Mouse (Mus musculus): ENCODE data around the gene Sorbs2. TPM values are rescaled to one million over a fixed set of nuclear protein-coding genes. Genes with fewer than 3 reads are reported as not detected.

Gene Sorbs2
- polyA plus RNA-seq, 1 experiment from 2014 or later, result 81.5 TPM

DNA sequence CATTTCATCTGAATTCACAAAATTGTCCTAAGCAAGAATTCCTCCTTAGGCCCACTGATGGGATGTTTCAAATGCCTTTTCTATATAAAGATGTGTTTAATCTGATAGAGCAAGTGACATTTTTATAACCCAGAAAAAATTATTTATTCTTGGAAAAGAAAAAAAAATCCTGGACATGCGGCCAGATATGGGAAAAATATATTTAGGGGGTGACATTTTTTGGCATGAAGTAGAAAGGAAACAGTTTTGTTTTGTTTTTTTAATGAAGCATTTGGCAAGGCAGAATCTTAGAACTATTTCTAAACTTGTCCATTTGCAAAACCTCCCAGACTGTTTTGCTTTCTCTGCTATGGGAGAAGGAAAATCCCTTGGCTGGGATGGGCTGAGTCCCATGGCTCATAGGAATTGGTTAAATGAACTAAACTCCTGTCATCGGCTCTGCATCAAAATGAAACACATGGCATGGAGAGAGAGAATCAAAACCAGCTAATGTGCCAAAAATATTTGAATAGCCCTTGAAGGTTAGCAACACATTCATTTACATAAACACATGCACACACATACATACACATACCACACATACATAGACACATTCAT is 182.1 kb downstream of the Sorbs2 start:
- Histone ChIP-seq H3K27me3 (ENCODE audit: control insufficient read depth, insufficient read depth, low read length) (no peaks in the 10 kb centered on the region), H3K4me3 (replicated peaks; ENCODE audit: low read depth, low read length) (no peak overlapping the region), H3K9me3 (ENCODE audit: control insufficient read depth, low read length) (0 out of 2 replicates have a peak, but pooled peaks cover 5% of the 10 kb centered on the region), H3K27ac (replicated peaks; ENCODE audit: low read depth, low read length) (no peak overlapping the region), H3K36me3 (ENCODE audit: control insufficient read depth, insufficient read depth, low read length) (no peaks in the 10 kb centered on the region), H3K4me2 (ENCODE audit: low read length) (no peak overlapping the region), H3K9ac (replicated peaks; ENCODE audit: low read length) (no peak overlapping the region), H3K4me1 (ENCODE audit: control insufficient read depth, insufficient read depth, low read length) (peaks cover 4% of the 10 kb centered on the region; the same call in 1 of the 2 replicates)
- DNase-seq (no peak), ATAC-seq (ENCODE audit: low FRiP score, low TSS enrichment) (no peak)
- WGBS, result 83% methylated on average over 2 of the region's 2 CpGs

DNA sequence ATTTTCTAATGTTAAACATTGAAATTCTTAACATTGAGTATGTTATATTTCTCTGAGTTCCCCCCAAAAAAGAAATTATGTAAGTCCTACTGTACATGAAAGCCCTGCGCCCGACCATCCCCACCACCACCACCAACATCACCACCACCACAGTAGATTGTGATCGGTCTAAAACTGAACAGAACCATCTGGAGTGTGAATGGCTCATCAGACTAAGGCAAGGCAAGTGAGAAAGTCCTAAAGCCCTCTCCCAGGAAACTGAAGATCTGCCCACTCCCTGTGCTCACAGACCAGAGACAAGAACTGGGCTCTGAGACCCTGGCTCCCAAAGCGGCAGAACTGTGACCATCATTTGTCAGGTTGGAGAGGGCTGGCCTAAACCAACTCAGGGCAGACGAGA is 192.5 kb downstream of the Sorbs2 start:
- no peak for ATAC-seq (ENCODE audit: low FRiP score, low TSS enrichment)
- Histone ChIP-seq H3K27ac (replicated peaks; ENCODE audit: low read depth, low read length) (no peak overlapping the region), H3K9me3 (ENCODE audit: control insufficient read depth, low read length) (no peaks in the 10 kb centered on the region), H3K4me3 (replicated peaks; ENCODE audit: low read depth, low read length) (no peak overlapping the region), H3K9ac (replicated peaks; ENCODE audit: low read length) (no peak overlapping the region), H3K36me3 (ENCODE audit: control insufficient read depth, insufficient read depth, low read length) (no peaks in the 10 kb centered on the region; the same call in 1 of the 2 replicates), H3K27me3 (ENCODE audit: control insufficient read depth, insufficient read depth, low read length) (no peaks in the 10 kb centered on the region), H3K4me2 (ENCODE audit: low read length) (no peak overlapping the region), H3K4me1 (ENCODE audit: control insufficient read depth, insufficient read depth, low read length) (no peaks in the 10 kb centered on the region)
- no peak for DNase-seq
- WGBS, result 95% methylated on average over 5 of the region's 5 CpGs

DNA sequence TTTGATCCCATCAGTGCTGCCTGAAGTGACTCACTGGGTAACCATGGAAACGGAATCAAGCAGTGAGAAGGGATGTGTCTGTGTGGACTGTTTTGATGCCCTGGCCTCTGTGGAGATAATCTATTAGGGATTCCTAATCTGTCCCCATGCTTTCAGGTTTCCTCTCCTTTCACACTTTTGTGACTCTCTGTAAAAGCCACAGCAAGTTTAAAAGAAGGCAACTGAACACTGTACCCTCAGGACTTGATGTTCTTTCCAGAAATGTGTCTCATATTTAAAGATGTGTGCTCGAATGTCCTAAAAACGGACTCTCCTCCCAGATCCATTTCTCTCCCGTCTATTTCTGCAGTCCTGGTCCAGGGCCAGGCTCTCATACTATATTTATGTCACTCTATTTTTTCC is 196.1 kb downstream of the Sorbs2 start:
- H3K4me1 ChIP-seq (ENCODE audit: control insufficient read depth, insufficient read depth, low read length), result no peaks in the 10 kb centered on the region
- no peaks in the 10 kb centered on the region for H3K27me3 ChIP-seq (ENCODE audit: control insufficient read depth, insufficient read depth, low read length)
- no peaks in the 10 kb centered on the region; the same call in 1 of the 2 replicates for H3K36me3 ChIP-seq (ENCODE audit: control insufficient read depth, insufficient read depth, low read length)
- H3K9ac ChIP-seq (replicated peaks; ENCODE audit: low read length), result no peak overlapping the region
- ATAC-seq (ENCODE audit: low FRiP score, low TSS enrichment) (no peak), DNase-seq (peak; percentile 57)
- no peak overlapping the region for H3K27ac ChIP-seq (replicated peaks; ENCODE audit: low read depth, low read length)
- 47% methylated on average over 4 of the region's 4 CpGs for WGBS
- no peak overlapping the region for H3K4me2 ChIP-seq (ENCODE audit: low read length)
- H3K4me3 ChIP-seq (replicated peaks; ENCODE audit: low read depth, low read length), result no peak overlapping the region
- no peaks in the 10 kb centered on the region for H3K9me3 ChIP-seq (ENCODE audit: control insufficient read depth, low read length)

DNA sequence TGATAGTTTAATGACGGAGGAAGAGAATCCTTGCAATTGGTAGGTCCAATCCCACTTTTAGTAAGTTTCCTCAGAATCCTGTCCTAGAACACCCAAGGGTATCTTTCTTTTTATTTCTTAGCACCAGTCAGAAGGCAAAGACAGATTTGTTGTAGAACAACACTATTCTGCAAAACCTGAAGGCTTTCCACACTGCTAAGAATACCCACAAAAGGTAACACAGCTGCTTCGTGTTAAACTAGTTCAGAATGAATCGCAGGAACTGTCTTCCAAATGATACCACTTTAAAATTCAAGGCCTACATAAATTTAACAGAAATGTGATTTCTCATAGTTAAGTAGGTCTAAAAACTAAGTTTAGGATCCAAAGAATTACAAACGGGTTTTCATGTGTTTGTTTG is 201.5 kb downstream of the Sorbs2 start:
- no peak overlapping the region for H3K27ac ChIP-seq (replicated peaks; ENCODE audit: low read depth, low read length)
- no peak overlapping the region for H3K4me3 ChIP-seq (replicated peaks; ENCODE audit: low read depth, low read length)
- 88% methylated on average over 4 of the region's 4 CpGs for WGBS
- H3K36me3 ChIP-seq (ENCODE audit: control insufficient read depth, insufficient read depth, low read length), result no peaks in the 10 kb centered on the region
- DNase-seq (no peak), ATAC-seq (ENCODE audit: low FRiP score, low TSS enrichment) (no peak)
- no peak overlapping the region for H3K9ac ChIP-seq (replicated peaks; ENCODE audit: low read length)
- H3K4me1 ChIP-seq (ENCODE audit: control insufficient read depth, insufficient read depth, low read length), result no peaks in the 10 kb centered on the region; the same call in 1 of the 2 replicates
- H3K4me2 ChIP-seq (ENCODE audit: low read length), result no peak overlapping the region
- no peaks in the 10 kb centered on the region for H3K9me3 ChIP-seq (ENCODE audit: control insufficient read depth, low read length)
- no peaks in the 10 kb centered on the region for H3K27me3 ChIP-seq (ENCODE audit: control insufficient read depth, insufficient read depth, low read length)

DNA sequence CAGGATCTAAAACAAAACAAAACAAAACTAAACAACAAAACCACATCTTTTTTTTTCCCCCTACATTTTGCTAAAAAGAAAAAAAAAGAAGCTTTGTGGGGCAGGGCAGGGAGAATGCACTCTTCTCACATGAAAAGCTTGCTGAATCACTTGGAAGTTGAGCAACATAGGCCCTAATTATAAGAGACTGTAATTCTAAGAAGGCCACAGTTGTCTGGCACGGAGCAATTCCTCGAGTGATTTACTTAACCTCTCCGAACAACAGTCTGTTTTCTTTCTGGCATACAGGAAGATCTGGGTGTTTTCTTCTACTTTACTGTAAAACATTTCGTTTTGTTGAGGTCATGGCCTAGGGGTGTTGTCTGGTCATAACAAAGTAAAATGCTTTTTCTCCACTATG is 202.1 kb downstream of the Sorbs2 start:
- peaks cover 2% of the 10 kb centered on the region; the same call in 1 of the 2 replicates for H3K4me1 ChIP-seq (ENCODE audit: control insufficient read depth, insufficient read depth, low read length)
- 87% methylated on average over 4 of the region's 4 CpGs for WGBS
- DNase-seq, result no peak
- no peak for ATAC-seq (ENCODE audit: low FRiP score, low TSS enrichment)
- H3K27ac ChIP-seq (replicated peaks; ENCODE audit: low read depth, low read length), result no peak overlapping the region
- H3K27me3 ChIP-seq (ENCODE audit: control insufficient read depth, insufficient read depth, low read length), result no peaks in the 10 kb centered on the region
- H3K36me3 ChIP-seq (ENCODE audit: control insufficient read depth, insufficient read depth, low read length), result no peaks in the 10 kb centered on the region
- H3K4me2 ChIP-seq (ENCODE audit: low read length), result no peak overlapping the region
- no peak overlapping the region for H3K9ac ChIP-seq (replicated peaks; ENCODE audit: low read length)
- no peak overlapping the region for H3K4me3 ChIP-seq (replicated peaks; ENCODE audit: low read depth, low read length)
- no peaks in the 10 kb centered on the region for H3K9me3 ChIP-seq (ENCODE audit: control insufficient read depth, low read length)

DNA sequence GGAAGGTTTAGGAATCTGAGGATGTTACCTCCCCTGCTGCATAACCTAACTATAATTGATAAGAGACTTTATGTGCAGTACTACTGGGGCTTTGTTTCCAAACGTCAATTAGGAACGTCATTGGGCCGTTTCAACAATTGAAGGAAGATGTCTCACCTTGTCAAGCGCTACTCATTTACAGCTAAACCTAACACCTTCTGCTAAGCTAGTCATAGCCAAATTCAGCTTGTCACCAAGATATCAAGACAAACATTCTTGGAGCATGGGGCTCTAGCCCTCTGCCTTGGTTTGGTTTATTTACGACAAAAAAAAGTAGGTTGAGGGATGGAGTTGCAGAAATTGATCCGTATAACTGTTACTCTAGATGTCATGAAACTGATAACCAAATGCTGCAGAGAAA is 205.0 kb downstream of the Sorbs2 start:
- no peak overlapping the region for H3K27ac ChIP-seq (replicated peaks; ENCODE audit: low read depth, low read length)
- DNase-seq, result no peak
- no peaks in the 10 kb centered on the region for H3K27me3 ChIP-seq (ENCODE audit: control insufficient read depth, insufficient read depth, low read length)
- H3K9ac ChIP-seq (replicated peaks; ENCODE audit: low read length), result no peak overlapping the region
- WGBS, result 89% methylated on average over 6 of the region's 6 CpGs
- no peaks in the 10 kb centered on the region for H3K9me3 ChIP-seq (ENCODE audit: control insufficient read depth, low read length)
- no peak for ATAC-seq (ENCODE audit: low FRiP score, low TSS enrichment)
- no peak overlapping the region for H3K4me2 ChIP-seq (ENCODE audit: low read length)
- H3K4me3 ChIP-seq (replicated peaks; ENCODE audit: low read depth, low read length), result no peak overlapping the region
- peaks cover 12% of the 10 kb centered on the region; the same call in 1 of the 2 replicates for H3K4me1 ChIP-seq (ENCODE audit: control insufficient read depth, insufficient read depth, low read length)
- H3K36me3 ChIP-seq (ENCODE audit: control insufficient read depth, insufficient read depth, low read length), result no peaks in the 10 kb centered on the region

DNA sequence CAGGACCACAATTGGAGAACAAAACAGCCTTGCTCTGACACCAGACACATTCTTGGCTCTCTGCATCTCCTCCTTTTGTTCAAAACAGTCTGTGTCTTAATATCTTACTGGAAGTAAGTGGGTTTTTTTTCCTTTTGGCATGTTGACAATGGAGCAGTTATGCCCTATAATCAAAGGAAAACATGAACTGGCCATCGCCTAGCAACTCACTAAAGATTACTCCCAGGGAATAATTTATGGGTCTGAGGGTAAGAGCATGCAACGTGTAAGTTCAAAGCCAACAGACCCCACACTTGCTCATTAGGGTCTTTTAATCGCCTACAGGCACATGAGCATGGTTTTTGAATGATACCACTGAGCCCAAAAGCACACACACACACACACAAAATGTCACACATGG is 207.2 kb downstream of the Sorbs2 start:
- Histone ChIP-seq H3K27me3 (ENCODE audit: control insufficient read depth, insufficient read depth, low read length) (no peaks in the 10 kb centered on the region), H3K4me1 (ENCODE audit: control insufficient read depth, insufficient read depth, low read length) (peaks cover 12% of the 10 kb centered on the region; the same call in 1 of the 2 replicates), H3K4me2 (ENCODE audit: low read length) (no peak overlapping the region), H3K27ac (replicated peaks; ENCODE audit: low read depth, low read length) (no peak overlapping the region), H3K9me3 (ENCODE audit: control insufficient read depth, low read length) (no peaks in the 10 kb centered on the region), H3K36me3 (ENCODE audit: control insufficient read depth, insufficient read depth, low read length) (no peaks in the 10 kb centered on the region), H3K4me3 (replicated peaks; ENCODE audit: low read depth, low read length) (no peak overlapping the region), H3K9ac (replicated peaks; ENCODE audit: low read length) (no peak overlapping the region)
- peak; percentile 53 for DNase-seq
- peak; percentile 43; the same call in 1 of the 2 replicates for ATAC-seq (ENCODE audit: low FRiP score, low TSS enrichment)
- 17% methylated on average over 3 of the region's 3 CpGs for WGBS

DNA sequence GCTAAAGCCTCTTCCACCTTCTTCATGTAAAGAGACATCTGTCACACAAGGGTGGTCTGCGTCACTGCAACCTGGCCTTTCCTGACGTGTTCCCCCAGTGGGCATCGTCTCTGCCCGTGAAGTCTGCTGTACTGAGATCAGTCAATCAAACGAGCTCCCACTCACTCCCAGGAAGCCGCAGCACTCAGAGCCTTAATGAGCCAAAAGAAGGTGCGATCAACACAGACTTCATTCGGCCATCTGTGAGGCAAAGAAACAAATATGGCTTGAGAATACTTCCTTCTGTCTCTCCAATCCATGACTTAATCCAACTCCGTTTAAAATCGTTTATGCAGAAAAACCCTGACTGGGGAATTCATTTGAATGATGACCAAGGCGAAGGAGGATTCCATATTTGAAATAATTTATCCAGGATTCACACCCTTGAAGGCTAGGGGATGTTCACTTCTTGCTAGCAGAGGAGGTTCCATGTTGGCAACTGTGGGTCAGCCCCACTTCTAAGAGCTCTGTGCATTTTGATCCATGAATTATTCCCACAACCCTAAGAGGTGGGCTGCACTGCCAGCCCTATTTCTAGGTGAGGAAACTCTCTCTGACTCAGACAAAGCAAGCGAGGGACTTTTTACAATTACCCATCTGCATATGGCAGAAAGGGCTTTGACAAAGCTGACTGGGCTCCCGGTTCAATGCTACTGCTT is 207.9 kb downstream of the Sorbs2 start:
- H3K4me2 ChIP-seq (ENCODE audit: low read length), result no peak overlapping the region
- peaks cover 12% of the 10 kb centered on the region; the same call in 1 of the 2 replicates for H3K4me1 ChIP-seq (ENCODE audit: control insufficient read depth, insufficient read depth, low read length)
- no peaks in the 10 kb centered on the region for H3K9me3 ChIP-seq (ENCODE audit: control insufficient read depth, low read length)
- H3K9ac ChIP-seq (replicated peaks; ENCODE audit: low read length), result no peak overlapping the region
- no peak overlapping the region for H3K4me3 ChIP-seq (replicated peaks; ENCODE audit: low read depth, low read length)
- no peaks in the 10 kb centered on the region for H3K27me3 ChIP-seq (ENCODE audit: control insufficient read depth, insufficient read depth, low read length)
- H3K36me3 ChIP-seq (ENCODE audit: control insufficient read depth, insufficient read depth, low read length), result no peaks in the 10 kb centered on the region
- WGBS, result 40% methylated on average over 13 of the region's 13 CpGs
- no peak for ATAC-seq (ENCODE audit: low FRiP score, low TSS enrichment)
- peak overlapping the region; percentile 27; the same call in 1 of the 2 replicates for H3K27ac ChIP-seq (replicated peaks; ENCODE audit: low read depth, low read length)
- DNase-seq, result peak; percentile 38

DNA sequence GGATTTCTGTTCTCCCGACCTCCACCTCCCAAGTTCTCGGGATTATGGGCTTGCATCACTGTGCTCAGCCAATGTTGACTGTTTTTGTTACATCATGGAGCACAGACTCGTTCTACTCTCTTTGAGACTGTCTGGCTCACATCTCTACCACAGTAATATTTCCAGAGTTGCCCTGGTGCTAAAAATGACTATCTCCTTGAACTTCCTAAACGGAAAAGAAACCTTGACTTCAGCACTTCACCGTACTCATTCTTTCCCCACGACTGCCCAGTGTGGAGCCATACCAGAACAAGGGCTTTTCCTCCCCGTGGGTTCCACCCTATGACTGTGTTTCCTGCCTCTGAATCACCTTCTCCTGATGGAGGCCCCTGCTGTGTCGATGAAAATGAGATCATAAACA is 212.2 kb downstream of the Sorbs2 start:
- ATAC-seq (ENCODE audit: low FRiP score, low TSS enrichment), result no peak
- 82% methylated on average over 8 of the region's 8 CpGs for WGBS
- no peak overlapping the region for H3K4me3 ChIP-seq (replicated peaks; ENCODE audit: low read depth, low read length)

More for the DNA sequence above, 212.2 kb downstream of the Sorbs2 start:
- H3K9me3 ChIP-seq (ENCODE audit: control insufficient read depth, low read length), result no peaks in the 10 kb centered on the region
- DNase-seq, result no peak
- H3K27me3 ChIP-seq (ENCODE audit: control insufficient read depth, insufficient read depth, low read length), result no peaks in the 10 kb centered on the region
- no peak overlapping the region for H3K27ac ChIP-seq (replicated peaks; ENCODE audit: low read depth, low read length)
- H3K4me2 ChIP-seq (ENCODE audit: low read length), result no peak overlapping the region
- no peaks in the 10 kb centered on the region for H3K36me3 ChIP-seq (ENCODE audit: control insufficient read depth, insufficient read depth, low read length)
- peaks cover 10% of the 10 kb centered on the region; the same call in 1 of the 2 replicates for H3K4me1 ChIP-seq (ENCODE audit: control insufficient read depth, insufficient read depth, low read length)
- no peak overlapping the region for H3K9ac ChIP-seq (replicated peaks; ENCODE audit: low read length)

Measured in midbrain, embryonic 14.5 days (tissue).